Mouse (Mus musculus): Measurements from ENCODE around the gene Epb41l4b. TPM values are rescaled to one million over a fixed set of nuclear protein-coding genes. Genes with fewer than 3 reads are reported as not detected.

Gene Epb41l4b
- polyA plus RNA-seq, 1 experiment, result 10.7 TPM

- H3K4me1 ChIP-seq (replicated peaks; ENCODE audit: control insufficient read depth, insufficient read depth, low read length), result no peaks in the 10 kb centered on the region
- no peak for DNase-seq
- TF ChIP-seq POLR2A (IDR thresholded peaks at IDR 0.05; ENCODE audit: control insufficient read depth, extremely low read depth, insufficient read depth, low read length, poor library complexity) (no peak), CTCF (IDR thresholded peaks at IDR 0.05; ENCODE audit: borderline replicate concordance, control insufficient read depth, extremely low read depth, insufficient read depth, low read length, poor library complexity) (no peak)
- 95% methylated on average over 1 of the region's 1 CpGs for WGBS
- no peaks in the 10 kb centered on the region for H3K36me3 ChIP-seq (ENCODE audit: control insufficient read depth, insufficient read depth, low read length)
- no peak overlapping the region for H3K27ac ChIP-seq (ENCODE audit: control insufficient read depth, insufficient read depth, low read length)
- H3K4me3 ChIP-seq (ENCODE audit: control insufficient read depth, insufficient read depth, low read length), result no peak overlapping the region
- no peaks in the 10 kb centered on the region for H3K27me3 ChIP-seq (ENCODE audit: control insufficient read depth, insufficient read depth, low read length)
These were observed 38.3 kb upstream of the Epb41l4b start for GRCm38 (mm10) chr4:57181538-57181937.

DNA sequence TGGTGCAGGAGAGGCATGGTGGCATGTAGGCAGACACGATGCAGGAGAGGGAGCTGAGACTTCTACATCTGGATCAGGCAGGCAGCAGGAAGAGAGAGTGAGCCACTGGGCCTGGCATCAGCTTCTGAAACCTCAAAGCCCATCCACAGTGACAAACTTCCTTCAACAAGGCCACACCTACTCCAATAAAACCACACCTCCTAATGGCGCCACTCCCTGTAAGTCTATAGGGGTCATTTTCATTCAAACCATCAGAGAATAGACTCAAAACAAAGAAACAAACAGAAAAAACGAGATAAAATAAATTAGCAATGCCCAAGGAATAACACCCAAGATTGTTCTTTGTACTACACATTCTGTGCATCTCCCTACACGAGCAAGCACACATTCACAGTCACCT lies 35.6 kb upstream of the Epb41l4b start:
- DNase-seq, result no peak
- H3K27me3 ChIP-seq (ENCODE audit: control insufficient read depth, insufficient read depth, low read length), result no peaks in the 10 kb centered on the region
- 87% methylated on average over 4 of the region's 4 CpGs for WGBS
- no peaks in the 10 kb centered on the region for H3K4me1 ChIP-seq (replicated peaks; ENCODE audit: control insufficient read depth, insufficient read depth, low read length)
- H3K4me3 ChIP-seq (ENCODE audit: control insufficient read depth, insufficient read depth, low read length), result no peak overlapping the region
- no peak overlapping the region for H3K27ac ChIP-seq (ENCODE audit: control insufficient read depth, insufficient read depth, low read length)
- no peaks in the 10 kb centered on the region for H3K36me3 ChIP-seq (ENCODE audit: control insufficient read depth, insufficient read depth, low read length)
- TF ChIP-seq CTCF (IDR thresholded peaks at IDR 0.05; ENCODE audit: borderline replicate concordance, control insufficient read depth, extremely low read depth, insufficient read depth, low read length, poor library complexity), result no peak
- TF ChIP-seq POLR2A (IDR thresholded peaks at IDR 0.05; ENCODE audit: control insufficient read depth, extremely low read depth, insufficient read depth, low read length, poor library complexity), result no peak

GRCm38 (mm10) chr4:57175329-57175728 lies 32.1 kb upstream of the Epb41l4b start:
- no peak overlapping the region for H3K4me3 ChIP-seq (ENCODE audit: control insufficient read depth, insufficient read depth, low read length)
- no peaks in the 10 kb centered on the region for H3K4me1 ChIP-seq (replicated peaks; ENCODE audit: control insufficient read depth, insufficient read depth, low read length)
- no peaks in the 10 kb centered on the region for H3K36me3 ChIP-seq (ENCODE audit: control insufficient read depth, insufficient read depth, low read length)
- TF ChIP-seq CTCF (IDR thresholded peaks at IDR 0.05; ENCODE audit: borderline replicate concordance, control insufficient read depth, extremely low read depth, insufficient read depth, low read length, poor library complexity), result no peak
- no peak for TF ChIP-seq POLR2A (IDR thresholded peaks at IDR 0.05; ENCODE audit: control insufficient read depth, extremely low read depth, insufficient read depth, low read length, poor library complexity)
- DNase-seq, result no peak
- no peaks in the 10 kb centered on the region for H3K27me3 ChIP-seq (ENCODE audit: control insufficient read depth, insufficient read depth, low read length)
- H3K27ac ChIP-seq (ENCODE audit: control insufficient read depth, insufficient read depth, low read length), result no peak overlapping the region
- WGBS, result 91% methylated on average over 10 of the region's 10 CpGs

DNA sequence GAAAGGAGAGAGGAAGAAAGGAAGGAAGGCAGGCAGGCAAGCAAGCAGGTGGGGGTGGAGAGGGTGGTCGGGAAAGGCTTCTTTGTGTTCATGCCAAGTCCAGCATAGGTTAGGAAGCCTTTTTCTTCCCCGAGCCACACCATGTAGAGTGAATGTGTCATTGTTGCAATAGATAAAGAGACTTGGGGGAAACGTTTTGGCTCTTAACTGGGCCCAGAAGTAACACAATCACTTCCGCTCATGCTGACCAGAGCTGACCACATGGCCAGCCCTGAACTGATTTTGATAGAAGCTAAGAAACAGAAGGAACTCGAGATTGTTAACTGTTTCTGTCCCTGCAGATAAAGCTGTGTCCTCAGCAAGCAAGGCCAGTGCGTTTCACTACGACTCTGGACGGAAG lies 29.6 kb upstream of the Epb41l4b start:
- WGBS, result 73% methylated on average over 8 of the region's 8 CpGs
- Histone ChIP-seq H3K27me3 (ENCODE audit: control insufficient read depth, insufficient read depth, low read length) (no peaks in the 10 kb centered on the region), H3K27ac (ENCODE audit: control insufficient read depth, insufficient read depth, low read length) (no peak overlapping the region), H3K4me3 (ENCODE audit: control insufficient read depth, insufficient read depth, low read length) (no peak overlapping the region), H3K36me3 (ENCODE audit: control insufficient read depth, insufficient read depth, low read length) (no peaks in the 10 kb centered on the region), H3K4me1 (replicated peaks; ENCODE audit: control insufficient read depth, insufficient read depth, low read length) (no peaks in the 10 kb centered on the region)
- DNase-seq, result no peak
- TF ChIP-seq POLR2A (IDR thresholded peaks at IDR 0.05; ENCODE audit: control insufficient read depth, extremely low read depth, insufficient read depth, low read length, poor library complexity), result no peak
- no peak for TF ChIP-seq CTCF (IDR thresholded peaks at IDR 0.05; ENCODE audit: borderline replicate concordance, control insufficient read depth, extremely low read depth, insufficient read depth, low read length, poor library complexity)

DNA sequence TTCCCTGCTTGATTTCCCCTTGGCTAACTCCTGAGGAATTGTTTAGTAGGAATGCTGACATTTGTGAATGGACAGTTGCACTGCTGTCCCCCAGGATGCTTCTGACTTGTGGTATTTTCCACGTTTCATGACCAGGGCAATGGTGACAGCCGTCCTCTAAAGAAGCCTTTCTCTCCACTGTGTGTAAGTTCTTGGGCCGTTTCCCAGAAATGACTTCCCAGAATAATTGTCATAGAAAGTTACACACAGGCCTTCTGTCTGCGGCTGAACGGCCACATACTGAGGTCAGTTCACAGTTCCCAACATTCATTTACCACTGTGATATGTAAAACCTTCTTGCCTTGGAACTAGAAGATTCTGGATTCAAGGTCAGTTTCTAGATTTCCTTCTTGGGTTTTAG lies 28.6 kb upstream of the Epb41l4b start:
- TF ChIP-seq CTCF (IDR thresholded peaks at IDR 0.05; ENCODE audit: borderline replicate concordance, control insufficient read depth, extremely low read depth, insufficient read depth, low read length, poor library complexity) (no peak), POLR2A (IDR thresholded peaks at IDR 0.05; ENCODE audit: control insufficient read depth, extremely low read depth, insufficient read depth, low read length, poor library complexity) (no peak)
- DNase-seq, result no peak
- Histone ChIP-seq H3K4me3 (ENCODE audit: control insufficient read depth, insufficient read depth, low read length) (no peak overlapping the region), H3K27me3 (ENCODE audit: control insufficient read depth, insufficient read depth, low read length) (no peaks in the 10 kb centered on the region), H3K4me1 (replicated peaks; ENCODE audit: control insufficient read depth, insufficient read depth, low read length) (no peaks in the 10 kb centered on the region), H3K36me3 (ENCODE audit: control insufficient read depth, insufficient read depth, low read length) (no peaks in the 10 kb centered on the region), H3K27ac (ENCODE audit: control insufficient read depth, insufficient read depth, low read length) (no peak overlapping the region)
- WGBS, result 88% methylated on average over 5 of the region's 5 CpGs

DNA sequence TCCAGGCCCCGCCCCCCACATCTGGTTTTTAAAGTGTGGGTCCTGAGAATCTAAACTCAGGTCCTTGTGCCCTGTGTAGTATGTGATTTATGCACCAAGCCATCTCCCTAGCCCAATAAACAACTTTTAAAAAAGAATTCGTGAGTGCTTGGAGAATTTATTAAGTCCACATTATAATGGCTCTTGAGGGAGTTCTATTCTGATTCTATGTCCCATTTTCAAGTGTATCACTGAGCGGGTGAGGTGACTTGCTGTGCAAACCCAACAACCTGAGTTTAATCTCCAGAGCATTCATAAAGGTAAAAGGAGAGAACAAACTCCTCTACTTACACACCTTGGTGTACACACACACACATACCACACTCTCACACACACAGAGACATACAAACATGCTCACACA lies 25.4 kb upstream of the Epb41l4b start:
- Histone ChIP-seq H3K4me3 (ENCODE audit: control insufficient read depth, insufficient read depth, low read length) (no peak overlapping the region), H3K4me1 (replicated peaks; ENCODE audit: control insufficient read depth, insufficient read depth, low read length) (no peaks in the 10 kb centered on the region), H3K27me3 (ENCODE audit: control insufficient read depth, insufficient read depth, low read length) (no peaks in the 10 kb centered on the region), H3K27ac (ENCODE audit: control insufficient read depth, insufficient read depth, low read length) (no peak overlapping the region), H3K36me3 (ENCODE audit: control insufficient read depth, insufficient read depth, low read length) (no peaks in the 10 kb centered on the region)
- DNase-seq, result no peak
- TF ChIP-seq POLR2A (IDR thresholded peaks at IDR 0.05; ENCODE audit: control insufficient read depth, extremely low read depth, insufficient read depth, low read length, poor library complexity) (no peak), CTCF (IDR thresholded peaks at IDR 0.05; ENCODE audit: borderline replicate concordance, control insufficient read depth, extremely low read depth, insufficient read depth, low read length, poor library complexity) (no peak)
- 90% methylated on average over 3 of the region's 3 CpGs for whole genome bisulfite sequencing

DNA sequence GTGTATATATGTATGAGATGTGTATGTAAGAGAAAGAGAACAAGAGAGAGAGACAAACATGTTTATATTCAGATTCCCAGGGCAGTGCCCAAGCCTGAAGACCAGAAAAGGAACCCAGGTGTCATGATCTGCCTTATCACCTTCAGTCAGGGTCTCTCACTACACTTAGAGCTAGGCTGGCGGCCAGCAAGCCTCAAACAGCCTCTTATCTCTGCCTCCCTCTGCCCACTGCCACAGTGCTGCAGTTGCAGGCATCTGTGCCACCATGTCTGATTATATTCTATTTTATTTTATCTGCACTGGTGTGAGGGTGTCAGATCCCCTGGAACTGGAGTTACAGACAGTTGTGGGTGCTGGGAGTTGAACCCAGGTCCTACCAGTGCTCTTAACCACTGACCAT lies 25.0 kb upstream of the Epb41l4b start:
- H3K27me3 ChIP-seq (ENCODE audit: control insufficient read depth, insufficient read depth, low read length), result no peaks in the 10 kb centered on the region
- no peak overlapping the region for H3K27ac ChIP-seq (ENCODE audit: control insufficient read depth, insufficient read depth, low read length)
- H3K4me3 ChIP-seq (ENCODE audit: control insufficient read depth, insufficient read depth, low read length), result no peak overlapping the region
- 85% methylated on average over 1 of the region's 1 CpGs for WGBS
- no peaks in the 10 kb centered on the region for H3K4me1 ChIP-seq (replicated peaks; ENCODE audit: control insufficient read depth, insufficient read depth, low read length)
- DNase-seq, result no peak
- no peaks in the 10 kb centered on the region for H3K36me3 ChIP-seq (ENCODE audit: control insufficient read depth, insufficient read depth, low read length)
- TF ChIP-seq POLR2A (IDR thresholded peaks at IDR 0.05; ENCODE audit: control insufficient read depth, extremely low read depth, insufficient read depth, low read length, poor library complexity), result no peak

Data from thymus, adult 2 months (tissue).